Mouse (Mus musculus) layer of hippocampus, adult 18-20 months (tissue): ENCODE results near the gene Chdh. TPM values are rescaled to one million over a fixed set of nuclear protein-coding genes. Genes with fewer than 3 reads are reported as not detected.

Source experiments
- DNase-seq, 2 experiments: peaks; one replicate each; pipeline ENCODE4 v3.0.0; 2022; ENCODE audit warnings: low spot score in 2 of 2
- total RNA-seq, 2 experiments: library from RNA; stranded (reverse); gene quantifications; 2 replicates each; pipeline ENCODE4 v1.2.3; 2021

Gene Chdh
- total RNA-seq, 2 experiments from 2014 or later = 3.2 TPM

DNA sequence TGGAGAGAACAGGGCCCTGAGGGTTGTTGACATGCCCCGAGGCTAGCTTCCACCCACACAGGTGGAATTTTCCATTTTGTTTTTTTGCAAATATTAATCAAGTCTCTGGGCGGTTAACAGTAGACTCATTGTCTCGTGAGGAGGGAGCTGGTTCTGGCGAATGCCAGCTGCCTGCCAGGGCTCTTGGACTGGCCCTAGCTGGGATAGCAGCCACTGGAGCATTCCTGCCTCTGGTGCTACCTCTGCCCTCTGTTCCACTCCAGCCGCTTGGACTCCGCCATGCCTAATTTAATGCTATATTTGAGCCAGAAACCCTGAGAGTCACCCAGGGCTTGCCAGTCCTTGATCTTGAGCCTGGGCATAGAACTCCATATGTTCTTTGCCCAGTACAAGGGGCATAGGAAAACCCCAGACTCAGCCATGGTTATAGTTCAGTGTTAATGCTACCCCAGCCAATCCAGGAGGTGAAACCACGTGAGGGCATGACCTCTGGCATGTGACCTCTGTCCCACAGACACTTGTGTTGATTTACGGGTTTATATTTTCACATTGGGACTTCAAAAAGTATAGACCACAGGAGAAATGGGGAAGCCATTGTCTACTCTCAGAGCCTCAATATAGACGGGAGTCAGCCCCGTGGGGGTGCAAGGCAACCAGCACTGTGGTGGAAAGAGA is 3.2 kb downstream of the Chdh start:
- peak; percentile 19 to 43 for DNase-seq

DNA sequence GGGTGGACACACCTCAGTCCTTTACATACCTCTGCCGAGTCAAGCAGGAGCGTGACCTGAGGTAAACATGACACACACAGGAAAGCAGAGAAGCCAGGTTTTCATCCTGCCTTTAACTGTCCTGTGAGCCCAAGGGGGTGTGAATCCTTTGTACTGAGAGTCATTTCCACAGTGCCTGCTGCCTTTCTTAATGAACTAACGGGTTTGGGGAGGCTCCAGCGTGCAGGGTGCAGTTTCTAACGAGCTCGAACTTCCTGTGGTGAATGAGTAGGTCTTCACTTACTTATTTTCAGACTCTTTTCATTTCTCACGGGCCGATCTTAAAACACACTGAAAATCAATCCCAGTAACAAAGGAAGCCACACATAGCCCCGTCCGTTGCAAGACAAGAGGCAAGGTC is 5.7 kb downstream of the Chdh start:
- no peak for DNase-seq

DNA sequence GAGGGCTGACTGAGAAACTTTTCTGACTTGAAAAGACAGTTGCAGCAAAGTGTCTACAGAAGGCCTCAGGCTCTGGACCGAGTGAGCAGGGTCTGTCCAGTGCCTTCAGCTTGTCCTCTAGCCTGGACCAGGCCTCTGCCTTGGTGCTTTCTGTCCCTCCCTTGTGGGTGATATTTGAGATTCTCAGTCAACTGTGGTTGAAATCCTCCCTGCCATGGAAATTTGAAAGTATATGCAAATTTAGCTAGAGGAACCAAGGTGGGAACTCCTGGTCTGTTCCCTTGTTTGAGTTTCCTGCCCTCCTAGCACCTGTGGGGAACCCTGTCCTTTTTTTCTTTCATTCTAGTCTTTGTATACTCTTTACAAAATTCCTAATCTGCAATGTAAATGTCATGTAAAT is 6.2 kb downstream of the Chdh start:
- no peak for DNase-seq

DNA sequence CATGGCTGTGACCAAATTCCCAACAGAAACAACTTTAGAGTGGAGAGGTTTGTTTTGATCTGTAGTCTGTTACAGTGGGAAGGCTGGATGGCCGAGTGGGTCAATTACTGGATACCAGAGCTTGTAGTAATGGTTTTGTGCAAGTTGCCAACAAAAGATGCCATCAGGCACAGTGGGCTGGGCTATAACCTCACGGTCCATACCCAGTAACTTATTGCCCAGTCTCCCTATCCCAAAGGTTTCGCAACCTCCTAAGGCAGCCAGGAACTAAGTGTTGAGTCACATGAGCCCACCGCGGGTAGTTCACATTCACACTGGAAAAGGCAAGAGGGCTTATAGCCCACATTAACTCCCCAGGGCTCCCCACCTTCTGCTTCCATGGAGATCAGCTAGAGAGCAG is 7.8 kb downstream of the Chdh start:
- no peak for DNase-seq

DNA sequence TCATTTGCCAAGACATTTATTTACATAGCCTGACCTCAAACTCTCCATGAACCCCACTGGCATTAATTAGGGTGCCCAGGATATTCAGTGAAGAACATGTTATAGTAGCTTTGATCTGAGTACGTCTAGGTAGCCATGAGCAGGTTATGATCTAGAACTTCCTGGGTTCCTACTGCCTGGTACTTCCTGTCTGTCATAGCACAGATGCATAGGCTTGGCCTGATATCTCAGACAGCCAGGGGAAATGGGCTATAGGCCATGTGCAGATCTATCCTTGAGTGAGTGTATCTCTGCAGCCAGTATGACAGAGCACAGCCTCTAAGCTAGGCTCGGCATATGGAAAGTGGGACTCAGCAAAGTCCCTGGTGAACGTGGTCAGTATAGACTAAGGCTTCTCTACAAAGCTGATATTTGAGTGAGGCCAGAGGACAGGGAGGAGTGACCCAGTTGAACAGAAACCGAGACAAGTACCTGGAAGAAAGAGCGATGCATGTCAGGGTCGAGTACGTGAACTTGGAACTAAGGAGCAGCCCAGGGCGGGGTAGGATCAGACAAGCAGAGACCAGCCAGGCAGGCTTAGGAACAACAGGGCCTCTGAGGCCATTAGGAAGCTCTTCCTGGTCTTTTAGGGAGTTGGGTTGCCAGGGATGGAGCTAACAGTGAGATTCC is 9.1 kb downstream of the Chdh start:
- no peak for DNase-seq

GRCm38 (mm10) chr14:30018463-30018801 is 9.6 kb downstream of the Chdh start:
- no peak for DNase-seq

- no peak for DNase-seq
Measured at GRCm38 (mm10) chr14:30018846-30019245, 10.0 kb downstream of the Chdh start.

GRCm38 (mm10) chr14:30019375-30019774 is 10.6 kb downstream of the Chdh start:
- no peak for DNase-seq

- DNase-seq = no peak
Measured at GRCm38 (mm10) chr14:30019792-30020575, 11.2 kb downstream of the Chdh start.

GRCm38 (mm10) chr14:30022471-30022870 is 13.6 kb downstream of the Chdh start:
- no peak for DNase-seq

- no peak for DNase-seq
Measured at GRCm38 (mm10) chr14:30024387-30024786, 15.6 kb downstream of the Chdh start.

DNA sequence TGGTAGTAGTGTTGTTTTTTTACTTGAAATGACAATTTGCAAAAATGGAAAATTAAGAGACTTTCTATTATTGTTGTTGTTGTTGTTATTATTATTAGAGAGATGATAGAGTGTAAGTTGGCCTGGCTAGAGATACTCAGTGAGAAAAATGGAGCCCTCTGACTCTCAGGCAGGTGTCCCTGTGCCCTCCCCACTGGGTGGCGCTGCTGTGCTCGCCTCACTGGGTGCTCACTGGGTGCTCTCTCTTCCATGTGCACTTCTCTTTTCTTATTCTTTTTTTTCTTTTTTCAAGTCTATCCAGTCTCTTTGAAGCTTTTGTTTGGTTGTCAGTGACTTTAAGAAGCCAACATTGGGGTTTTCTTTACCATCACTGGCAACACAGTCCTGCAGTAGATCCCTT is 18.6 kb downstream of the Chdh start:
- DNase-seq = no peak

GRCm38 (mm10) chr14:30033405-30033804 is 24.6 kb downstream of the Chdh start:
- DNase-seq = no peak

- peak; percentile 26 to 64 for DNase-seq
Measured at GRCm38 (mm10) chr14:30038431-30038830, 29.6 kb downstream of the Chdh start.

DNA sequence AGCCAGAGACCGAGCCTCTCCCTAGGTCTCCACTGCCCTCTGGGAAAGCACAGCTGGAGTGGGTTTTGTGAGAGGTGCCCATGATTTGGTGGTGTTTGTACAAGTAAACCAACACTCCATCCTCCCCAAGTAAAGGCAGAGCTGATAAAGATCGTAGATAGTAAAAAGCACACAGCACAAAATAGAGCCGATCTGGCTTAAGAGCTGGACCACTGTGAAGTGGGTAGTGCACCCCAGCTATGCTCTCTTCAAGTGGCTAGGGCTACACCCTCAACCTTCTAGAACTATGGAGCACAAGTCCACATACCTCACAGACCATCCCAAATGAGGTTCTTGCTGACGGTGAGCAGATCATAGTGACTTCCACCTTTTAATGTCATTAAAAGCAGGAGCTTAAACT is 30.6 kb downstream of the Chdh start:
- DNase-seq = no peak

GRCm38 (mm10) chr14:30041836-30042235 is 33.0 kb downstream of the Chdh start:
- no peak for DNase-seq

DNA sequence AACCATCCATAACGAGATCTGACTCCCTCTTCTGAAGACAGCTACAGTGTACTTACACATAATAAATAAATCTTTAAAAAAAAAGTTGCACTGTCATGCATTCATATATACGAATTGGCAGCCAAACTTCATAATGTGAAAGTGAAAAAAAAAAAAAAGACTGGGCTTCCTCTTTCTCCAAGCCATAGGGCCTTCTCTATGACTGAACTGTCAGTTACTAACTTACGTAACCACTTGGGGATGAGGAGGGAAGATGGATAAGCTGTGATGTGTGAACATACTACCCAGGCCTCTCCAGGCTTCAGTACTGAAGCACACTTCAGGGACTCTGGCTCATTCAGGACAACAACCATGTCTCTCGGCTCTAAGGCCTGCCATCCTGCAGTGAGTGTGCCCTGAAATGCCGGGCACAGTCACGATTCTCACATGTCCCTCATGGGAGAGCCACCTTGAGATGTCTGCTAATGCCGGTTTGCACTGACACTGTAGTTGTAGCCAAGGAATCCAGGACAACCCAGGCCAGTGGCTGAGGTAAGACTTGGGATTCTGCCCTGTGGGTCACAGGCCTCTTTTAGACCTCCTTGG is 34.6 kb downstream of the Chdh start:
- DNase-seq = no peak

DNA sequence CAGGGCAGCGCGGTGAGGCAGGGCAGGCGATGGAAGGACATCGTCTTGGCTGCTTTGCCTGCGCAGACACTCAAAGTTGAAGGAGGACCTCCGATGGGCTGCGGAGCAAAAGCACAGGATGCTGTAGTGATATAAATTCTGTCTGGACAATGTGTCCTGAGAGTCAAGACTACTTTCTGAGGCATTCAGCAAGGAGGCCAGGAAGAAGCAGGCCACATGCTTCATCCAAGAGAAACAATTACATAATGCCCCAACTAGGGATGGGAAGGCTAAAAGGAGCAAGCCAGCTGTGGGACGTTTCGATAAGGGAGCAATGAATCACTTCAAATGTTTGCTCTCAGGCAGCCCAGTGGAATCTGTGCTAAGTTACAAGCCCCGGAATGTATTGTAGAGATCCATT is 36.4 kb downstream of the Chdh start:
- DNase-seq = no peak

- no peak for DNase-seq
Measured at GRCm38 (mm10) chr14:30045704-30046220, 36.9 kb downstream of the Chdh start.

GRCm38 (mm10) chr14:30046976-30047375 is 38.2 kb downstream of the Chdh start:
- DNase-seq = no peak

DNA sequence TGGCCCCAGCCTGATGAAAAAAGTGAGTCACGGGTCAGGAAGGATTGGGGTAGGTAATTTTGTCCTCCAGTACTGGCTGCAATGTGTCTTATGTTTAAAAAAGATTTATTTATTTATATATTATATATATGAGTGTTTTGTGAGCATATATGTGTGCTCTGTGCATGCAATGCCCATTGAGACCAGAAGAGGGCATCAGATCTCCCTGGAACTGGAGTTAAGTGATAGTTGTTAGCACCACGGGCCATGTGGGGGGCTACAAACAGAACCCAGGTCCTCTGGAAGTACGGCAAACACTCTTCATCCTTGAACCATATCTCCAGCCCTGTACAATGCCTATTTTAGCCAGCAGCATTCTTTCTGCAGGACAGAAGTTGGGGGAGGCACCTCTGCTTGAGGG is 39.2 kb downstream of the Chdh start:
- no peak for DNase-seq

DNA sequence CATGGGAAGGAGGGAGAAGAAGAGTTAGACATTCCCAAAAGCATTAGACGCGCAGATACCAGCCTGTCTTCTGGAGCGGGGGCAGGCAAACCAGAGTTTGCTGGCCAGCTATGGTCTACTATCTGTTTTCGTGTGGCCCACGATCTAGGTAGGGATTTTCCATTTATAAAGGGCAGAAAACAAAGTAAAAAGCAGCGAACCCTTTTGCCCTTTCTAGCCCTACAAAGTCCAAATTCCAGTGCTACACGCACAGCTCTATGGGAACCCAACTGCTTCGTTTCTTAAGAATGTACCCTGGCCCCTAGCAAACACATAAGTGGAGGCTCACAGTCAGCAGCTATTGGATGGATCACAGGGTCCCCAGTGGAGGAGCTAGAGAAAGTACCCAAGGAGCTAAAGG is 41.5 kb downstream of the Chdh start:
- no peak for DNase-seq
